Mouse (Mus musculus): ENCODE results near the gene Cnih2.
A peak's percentile ranks its signal among the peaks of the same experiment; 100 is the strongest.

Cnih2 gene

DNA sequence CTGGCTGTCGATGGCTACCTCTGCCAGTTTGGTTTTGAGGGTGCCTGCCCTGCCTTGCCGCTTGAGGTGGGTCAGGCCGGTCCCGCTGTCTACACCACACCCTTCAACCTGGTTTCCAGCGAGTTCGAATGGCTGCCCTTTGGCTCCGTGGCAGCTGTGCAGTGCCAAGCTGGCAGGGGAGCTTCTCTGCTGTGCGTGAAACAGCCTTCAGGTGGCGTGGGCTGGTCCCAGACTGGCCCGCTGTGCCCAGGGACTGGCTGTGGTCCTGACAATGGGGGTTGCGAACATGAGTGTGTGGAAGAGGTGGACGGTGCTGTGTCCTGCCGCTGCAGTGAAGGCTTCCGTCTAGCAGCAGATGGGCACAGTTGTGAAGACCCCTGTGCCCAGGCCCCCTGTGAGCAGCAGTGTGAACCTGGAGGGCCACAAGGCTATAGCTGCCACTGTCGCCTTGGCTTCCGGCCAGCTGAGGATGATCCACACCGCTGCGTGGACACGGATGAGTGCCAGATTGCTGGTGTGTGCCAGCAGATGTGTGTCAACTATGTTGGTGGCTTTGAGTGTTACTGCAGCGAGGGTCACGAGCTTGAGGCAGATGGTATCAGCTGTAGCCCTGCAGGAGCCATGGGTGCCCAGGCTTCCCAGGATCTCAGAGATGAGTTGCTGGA, 29.6 kb downstream of the Cnih2 start:
- no peak for ATAC-seq (ENCODE audit: low TSS enrichment)

DNA sequence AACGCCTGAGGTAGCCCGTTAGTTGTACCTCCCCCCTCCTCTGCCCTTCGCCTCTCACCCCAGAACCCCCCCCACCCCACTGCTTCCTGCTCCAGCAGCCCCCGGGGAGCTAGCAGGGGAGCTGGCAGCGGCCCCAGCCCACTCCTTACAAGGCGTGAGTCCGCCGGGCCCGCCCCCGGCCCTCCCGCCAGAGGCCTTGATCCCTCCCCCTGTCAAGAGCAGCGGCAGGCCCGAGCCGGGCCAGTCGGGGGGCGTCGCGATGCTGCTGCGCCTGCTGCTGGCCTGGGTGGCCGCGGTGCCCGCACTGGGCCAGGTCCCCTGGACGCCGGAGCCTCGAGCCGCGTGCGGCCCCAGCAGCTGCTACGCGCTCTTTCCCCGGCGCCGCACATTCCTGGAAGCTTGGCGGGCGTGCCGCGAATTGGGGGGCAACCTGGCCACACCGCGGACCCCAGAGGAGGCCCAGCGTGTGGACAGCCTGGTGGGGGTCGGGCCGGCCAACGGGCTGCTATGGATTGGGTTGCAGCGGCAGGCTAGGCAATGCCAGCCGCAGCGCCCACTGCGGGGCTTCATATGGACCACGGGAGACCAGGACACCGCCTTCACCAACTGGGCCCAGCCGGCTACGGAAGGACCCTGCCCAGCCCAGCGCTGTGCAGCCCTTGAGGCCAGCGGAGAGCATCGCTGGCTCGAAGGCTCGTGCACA, 30.3 kb downstream of the Cnih2 start, which contains the start of gene Cd248:
Gene Cd248 (plus strand): TSS at position 212 of the 703 bp plus-strand sequence.
- no peak for ATAC-seq (ENCODE audit: low TSS enrichment)

DNA sequence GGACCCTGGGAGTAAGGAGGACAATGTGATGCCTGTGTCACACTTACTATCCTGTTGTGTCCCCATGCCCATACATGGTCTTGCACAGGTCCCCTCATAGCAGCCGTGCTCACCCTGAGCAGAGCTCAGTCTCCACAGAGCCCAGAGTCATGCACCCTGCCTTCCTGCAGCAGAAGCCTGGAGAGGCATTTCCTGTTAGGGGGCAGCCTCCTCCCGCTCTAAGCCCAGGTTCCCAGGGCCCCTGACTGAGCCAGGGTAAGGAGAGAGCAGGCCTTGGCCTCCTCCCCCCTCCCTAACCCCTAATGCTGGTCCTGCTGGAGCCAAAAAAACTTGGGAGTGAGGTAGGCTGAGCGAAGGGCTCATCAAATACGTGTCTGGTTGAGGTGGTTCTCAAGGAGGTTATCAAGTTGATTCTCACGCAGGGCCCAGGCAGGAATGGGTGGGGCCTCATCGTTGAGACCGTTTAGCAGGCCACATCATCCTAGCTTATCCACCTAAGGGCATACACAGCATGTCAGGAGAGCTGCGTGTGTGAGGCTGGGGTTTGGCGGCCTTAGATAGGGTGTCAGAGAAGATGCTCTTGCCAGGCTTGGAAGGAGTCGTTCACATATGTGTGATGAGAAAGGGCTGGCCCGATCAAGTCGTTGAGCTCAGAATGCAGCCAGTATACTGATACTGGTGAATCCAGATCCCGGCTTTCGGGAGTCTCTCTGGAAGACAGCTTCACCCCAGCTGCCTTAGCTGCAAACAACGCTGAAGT, 31.1 kb downstream of the Cnih2 start:
- ATAC-seq (ENCODE audit: low TSS enrichment): no peak

DNA sequence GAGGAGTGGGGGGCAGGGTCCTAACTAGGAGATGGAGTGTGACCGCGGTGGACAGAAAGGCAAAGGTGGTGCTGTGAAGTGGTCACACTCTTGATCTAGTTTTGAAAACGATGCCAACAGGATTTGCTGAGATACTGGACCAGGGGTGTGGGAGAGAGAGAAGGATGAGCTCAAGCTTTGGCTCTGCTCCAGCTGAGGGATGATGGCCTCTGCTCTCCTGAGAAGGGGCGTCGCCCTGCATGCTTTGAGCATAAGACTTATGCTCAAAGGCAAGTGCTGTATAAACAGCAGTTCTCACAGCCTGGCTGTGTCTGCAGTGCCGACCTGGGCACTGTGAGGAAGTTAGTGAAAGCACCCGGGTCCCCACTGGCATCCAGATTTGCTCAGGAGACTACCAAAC, 33.2 kb downstream of the Cnih2 start:
- ATAC-seq (ENCODE audit: low TSS enrichment): no peak

DNA sequence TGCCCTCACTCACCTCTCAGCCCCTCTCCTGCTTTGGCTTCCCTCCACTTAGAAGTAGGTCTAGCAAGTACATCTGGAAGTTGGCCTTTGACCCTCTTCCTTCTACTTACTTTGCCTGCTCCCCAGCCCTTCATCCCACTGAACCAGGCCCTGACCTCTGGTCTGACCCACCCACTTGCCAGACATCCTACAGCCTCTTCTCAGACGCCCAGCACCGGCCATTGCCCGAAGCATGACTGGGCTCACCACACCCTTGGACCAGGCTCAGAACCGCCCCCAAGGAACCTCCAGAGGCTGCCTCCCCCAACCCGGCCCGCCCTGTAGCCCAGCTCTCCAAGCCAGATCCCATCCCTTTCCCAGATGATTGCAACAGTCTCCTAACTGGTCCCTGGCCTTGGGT, 35.9 kb downstream of the Cnih2 start:
- ATAC-seq (ENCODE audit: low TSS enrichment): no peak

DNA sequence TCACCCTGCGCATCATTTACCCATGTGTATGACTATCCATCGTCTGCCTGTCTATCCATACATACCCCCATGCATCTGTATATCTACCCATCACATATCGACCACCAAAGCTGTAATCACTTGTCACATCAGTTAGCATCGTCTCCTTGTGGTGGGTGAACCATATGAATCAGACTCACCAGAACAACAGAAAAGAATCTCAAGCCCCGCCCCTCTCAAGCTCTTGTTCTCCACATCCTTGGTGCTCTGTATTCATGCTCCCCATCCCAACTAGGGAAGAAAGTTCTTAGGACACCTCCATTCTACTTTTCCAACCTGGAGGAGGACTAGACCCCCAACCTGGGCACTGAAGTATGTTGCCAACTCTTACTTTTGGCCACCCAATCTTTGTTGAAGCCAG, 36.3 kb downstream of the Cnih2 start:
- no peak for ATAC-seq (ENCODE audit: low TSS enrichment)

DNA sequence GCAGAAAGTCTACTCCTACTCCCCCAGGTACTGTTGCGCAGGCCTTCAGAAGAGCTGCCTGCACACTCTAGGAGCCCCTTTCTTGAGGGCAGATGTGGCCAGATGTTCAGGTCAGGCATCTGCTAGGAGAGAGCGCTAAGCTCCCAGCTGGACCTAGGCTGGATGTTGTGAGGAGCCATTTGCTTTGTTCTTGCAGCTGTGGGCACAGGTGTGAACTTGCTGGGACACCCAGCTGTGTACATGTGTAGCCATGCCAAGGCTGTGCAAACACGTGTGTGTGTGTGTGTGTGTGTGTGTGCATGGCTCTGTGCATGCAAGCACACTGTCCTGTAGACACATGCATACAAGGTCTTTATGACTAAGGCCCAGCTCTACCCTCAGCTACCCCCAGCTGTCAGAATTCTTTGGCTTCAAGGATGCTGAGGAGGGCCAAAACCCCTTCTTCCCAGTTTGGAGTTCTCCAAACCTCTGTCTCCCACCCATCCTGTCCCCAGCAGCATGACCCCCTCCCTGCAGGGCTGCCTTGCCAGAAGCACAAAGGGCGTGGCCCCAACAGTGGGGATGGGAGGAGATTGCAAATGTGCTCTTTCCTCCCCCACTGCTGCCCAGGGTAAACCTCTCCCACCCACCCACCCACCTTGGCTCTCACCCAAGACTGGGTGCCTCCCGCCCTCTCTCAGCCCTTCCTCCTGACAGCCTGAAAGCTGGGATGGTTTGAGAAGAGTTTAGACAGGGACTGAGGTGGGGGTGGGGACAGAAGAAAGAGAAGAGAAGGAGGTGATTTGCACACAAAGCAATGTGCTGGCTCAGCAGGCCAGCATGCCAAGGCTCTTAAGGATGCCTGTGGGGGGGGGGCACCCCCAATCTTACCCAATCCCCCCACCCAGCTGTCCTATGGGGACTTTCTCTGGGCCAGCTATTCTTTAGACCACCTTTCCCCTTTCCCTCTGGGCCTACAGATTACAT, 37.7 kb downstream of the Cnih2 start:
- ATAC-seq (ENCODE audit: low TSS enrichment): no peak

DNA sequence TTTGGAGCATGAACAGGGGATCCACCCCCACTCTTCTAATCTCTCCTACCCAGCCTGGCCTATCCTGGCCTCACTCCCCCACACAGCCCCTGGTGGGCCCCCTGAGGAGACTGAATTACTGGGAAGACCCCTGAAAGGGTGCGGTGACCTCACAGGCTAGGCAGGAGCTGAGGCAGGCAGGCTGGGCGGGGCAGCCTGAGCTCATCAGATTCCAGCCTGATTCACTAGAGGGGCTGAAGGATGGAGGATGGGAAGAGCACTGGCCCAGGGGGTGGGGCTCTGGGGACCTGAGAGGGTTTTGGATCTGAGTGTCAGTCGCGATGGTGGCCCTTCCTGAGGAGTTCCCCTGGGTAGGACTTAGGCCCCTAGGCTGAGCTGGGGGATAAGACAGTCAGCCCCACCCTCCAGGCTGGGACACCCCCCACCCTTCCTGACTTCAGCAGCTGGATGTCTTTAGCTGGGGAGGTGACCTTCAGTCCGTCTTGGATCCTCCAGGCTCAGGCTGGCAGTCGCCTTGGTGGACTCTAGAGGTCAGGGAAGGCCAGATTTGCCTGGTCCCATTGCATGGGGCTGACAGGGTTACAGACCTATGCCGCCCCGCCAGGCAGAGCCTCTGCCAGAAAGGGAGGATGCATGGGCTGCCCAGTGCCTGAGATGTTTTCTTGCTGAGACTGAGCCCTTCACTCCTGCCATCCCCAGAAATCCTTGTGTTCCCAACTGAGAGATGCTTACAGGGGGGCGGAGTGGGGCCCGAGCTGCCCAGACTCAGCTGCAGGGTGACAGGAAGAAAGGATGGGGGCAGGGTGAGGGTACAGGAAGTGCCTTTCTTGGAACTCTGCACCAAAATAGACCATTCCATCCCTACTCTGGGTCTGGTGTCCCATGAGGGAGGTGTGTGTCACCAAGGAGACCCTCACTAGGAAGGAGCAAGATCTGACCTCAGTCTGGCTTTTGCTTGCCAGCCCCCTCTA, 39.2 kb downstream of the Cnih2 start:
- peak; percentile 45; the same call in 1 of the 2 replicates for ATAC-seq (ENCODE audit: low TSS enrichment)

DNA sequence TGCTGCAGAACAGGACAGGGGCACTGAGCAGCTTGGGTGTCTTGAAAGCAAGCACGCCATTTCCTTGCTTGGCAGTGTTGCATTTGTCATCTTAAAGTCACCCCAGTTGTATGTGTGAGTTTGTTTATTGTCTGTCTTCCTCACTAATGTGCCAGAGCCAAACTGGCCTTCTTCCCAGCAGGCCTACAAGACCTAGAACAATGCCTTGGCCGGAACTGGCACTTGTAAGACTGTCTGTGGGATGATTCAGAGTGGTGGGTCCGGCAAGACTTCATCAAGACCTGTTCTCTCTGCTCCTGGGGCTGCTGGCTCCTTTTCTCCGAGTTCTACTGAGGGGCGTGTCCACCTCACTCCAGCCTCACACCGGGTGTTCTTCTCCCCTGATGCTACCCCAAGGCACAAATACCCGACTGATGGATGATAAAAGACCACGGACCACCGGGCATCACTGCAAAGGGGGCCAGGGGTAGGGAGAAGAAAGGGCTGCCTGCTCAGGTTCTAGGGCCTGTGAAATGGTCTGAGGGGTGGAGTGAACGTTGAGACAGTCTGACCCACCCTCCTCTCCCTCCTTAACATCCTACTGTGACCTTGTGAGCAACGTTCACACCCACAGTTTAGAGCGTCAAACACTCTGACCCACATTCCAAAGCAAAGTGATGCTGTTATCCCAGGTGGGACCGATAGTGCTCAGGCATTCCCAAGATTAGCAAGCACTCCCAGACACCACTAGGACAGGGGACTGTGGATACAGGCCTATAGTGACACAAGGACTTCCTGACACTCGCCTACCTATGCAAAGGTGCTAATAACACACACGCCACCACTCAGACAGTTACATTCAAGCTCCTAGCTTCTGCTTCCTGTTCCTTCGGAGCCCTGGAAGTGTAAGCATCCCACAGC, 40.2 kb downstream of the Cnih2 start:
- no peak for ATAC-seq (ENCODE audit: low TSS enrichment)

DNA sequence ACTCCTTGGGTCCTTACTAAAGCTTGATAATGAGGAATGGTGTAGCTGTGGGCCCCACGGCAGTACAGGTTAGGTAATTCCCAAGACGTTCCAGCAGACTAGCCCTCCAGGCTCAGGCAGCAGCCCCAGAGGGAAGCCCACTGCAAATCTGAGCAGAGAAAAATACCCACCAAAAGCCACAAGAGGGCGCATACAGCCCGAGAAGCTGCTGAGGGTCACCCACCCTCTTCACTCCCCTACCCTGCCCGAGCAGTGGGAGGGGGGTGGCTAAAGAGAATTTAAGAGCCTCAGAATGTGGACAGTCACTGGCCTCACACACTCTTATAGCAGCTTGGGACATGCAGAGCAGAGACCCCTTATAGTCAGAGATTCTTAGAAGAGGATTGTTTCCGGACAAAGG, 42.1 kb downstream of the Cnih2 start:
- ATAC-seq (ENCODE audit: low TSS enrichment): no peak

DNA sequence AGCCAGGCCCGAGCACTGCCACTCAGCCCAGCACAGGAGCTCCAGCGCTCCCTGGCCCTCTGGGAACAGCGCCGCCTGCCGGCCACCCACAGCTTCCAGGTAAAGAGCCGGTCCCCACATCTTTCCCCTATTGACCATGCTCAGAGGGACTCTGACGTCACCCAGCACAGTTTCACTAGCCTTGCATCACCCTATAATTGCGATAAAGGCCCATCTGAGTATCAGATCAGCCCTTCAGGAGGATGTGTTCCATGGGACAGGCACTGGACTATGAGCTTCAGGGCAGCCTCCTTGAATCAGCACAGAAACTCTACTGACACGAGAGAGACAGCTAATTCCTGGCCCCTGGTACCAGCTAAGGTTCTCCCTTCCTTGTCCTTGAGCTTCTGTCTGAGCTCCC, 44.4 kb downstream of the Cnih2 start:
- no peak for ATAC-seq (ENCODE audit: low TSS enrichment)

DNA sequence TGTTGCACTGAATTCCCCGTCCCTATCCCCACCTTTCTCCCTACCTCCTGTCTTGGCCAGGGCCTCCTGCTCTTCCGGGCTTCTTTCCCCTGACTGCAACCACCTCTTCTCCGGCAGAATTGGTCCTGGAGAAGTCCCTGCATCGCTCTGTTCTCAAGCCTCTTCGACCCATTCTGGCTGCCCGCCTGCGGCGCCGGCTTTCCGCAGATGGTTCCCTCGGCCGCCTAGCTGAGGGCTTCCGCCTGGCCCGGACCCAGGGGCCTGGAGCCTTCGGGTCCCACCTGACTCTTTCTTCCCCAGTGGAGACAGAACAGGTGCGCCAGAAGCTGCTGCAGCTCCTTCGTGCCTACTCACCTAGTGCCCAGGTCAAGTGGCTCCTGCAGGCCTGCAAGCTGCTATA, 45.5 kb downstream of the Cnih2 start:
- no peak for ATAC-seq (ENCODE audit: low TSS enrichment)

DNA sequence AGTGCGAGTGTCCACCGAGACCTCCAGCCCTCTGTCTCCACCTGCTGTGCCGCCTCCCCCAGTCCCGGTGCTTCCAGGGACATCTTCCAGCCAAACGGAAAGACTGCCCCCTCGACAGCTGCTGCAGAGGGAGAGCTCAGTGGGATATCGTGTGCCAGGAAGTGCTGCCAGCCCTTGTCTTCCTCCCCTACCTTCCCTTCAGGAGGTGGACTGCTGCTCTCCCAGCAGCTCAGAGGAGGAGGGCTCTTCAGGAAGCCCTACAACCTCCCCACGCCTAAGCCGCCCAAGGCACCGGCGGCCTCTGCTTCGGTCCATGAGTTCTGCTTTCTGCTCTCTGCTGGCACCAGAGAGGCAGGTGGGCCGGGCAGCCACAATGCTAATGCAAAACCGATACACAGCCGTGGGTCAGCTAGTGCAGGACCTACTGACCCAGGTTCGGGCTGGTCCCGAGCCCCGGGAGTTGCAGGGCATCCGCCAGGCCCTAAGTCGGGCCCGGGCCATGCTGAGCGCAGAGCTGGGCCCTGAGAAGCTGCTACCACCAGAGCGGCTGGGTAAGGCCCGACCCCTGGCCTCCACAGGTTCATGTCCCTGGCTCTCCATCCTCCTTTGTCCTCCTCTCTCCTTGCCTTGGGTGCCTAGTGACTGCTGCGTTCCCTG, 46.0 kb downstream of the Cnih2 start:
- ATAC-seq (ENCODE audit: low TSS enrichment): peak; percentile 25; the same call in 1 of the 2 replicates

DNA sequence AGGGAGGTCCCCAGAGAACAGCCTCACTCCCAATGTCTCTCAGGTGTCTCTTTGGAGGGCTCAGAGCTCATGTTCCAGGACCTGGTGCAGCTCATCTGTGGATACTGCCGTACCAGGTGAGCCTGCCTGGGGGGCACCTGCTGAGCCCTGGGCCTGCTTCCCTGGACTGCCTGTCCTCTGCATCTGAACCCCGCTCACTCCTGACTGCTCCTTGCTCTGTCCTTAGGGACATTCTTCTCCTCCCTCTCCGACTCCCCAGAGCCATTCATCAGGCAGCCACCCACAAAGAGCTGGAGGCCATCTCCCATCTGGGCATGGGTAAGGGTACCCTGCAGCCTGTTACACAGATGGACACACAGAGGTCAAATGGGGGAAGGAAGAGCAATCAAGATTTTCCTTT, 46.8 kb downstream of the Cnih2 start:
- ATAC-seq (ENCODE audit: low TSS enrichment): no peak

DNA sequence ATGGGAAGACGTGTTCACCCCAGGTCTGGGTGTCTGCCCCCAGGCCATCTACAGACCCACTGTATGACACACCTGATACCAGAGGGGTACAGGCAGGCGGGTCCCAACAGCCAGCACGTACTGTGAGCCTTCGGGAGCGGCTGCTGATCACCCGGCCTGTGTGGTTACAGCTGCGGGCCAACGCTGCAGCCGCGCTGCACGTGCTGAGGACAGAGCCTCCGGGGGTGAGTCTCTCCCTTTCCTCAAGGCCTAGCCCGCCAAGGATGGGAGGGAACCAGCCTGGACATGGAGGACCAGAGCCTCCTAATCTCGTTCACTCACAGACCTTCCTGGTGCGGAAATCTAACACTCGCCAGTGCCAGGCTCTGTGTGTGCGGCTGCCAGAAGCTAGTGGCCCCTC, 47.3 kb downstream of the Cnih2 start:
- ATAC-seq (ENCODE audit: low TSS enrichment): no peak

DNA sequence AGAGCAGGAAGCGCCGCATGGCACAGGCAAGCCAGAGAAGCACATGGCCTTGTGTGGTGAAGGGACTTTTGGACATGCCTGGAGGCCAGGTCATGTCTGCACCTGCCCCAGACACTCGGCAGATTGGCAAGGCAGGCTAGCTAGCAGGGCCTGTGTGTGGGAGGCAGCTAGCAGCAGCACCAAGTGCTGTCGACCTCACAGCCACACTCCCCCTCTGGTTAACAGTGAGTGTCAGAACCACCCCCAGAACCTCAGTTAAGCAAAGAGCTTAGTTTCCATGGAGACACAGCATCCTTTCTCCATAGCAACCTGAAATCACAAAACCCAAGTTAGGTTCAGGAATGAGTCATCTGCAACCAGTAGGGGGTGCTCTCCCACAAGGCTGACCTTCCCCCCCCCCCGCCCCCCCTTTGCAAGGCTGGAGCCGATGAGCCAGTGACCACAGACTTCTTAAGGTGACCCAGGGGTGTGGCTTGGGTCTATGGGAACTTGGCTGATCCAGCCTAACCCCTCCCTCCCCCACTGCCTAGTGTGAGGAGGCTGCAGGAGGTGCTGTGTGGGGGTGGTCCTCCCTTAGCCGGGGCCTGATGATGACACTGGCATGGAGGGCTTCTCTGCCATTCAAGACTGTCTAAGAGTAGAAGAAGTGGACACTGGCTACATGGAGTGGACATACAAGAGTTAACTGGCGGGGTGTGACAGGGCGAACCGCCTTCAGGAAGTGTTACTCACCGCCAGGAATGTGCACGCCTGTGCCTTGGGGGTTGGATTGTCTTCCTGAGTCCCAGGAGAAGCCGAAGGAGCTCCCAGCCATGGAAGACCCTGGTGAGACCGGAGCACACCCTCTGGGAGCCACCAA, 48.0 kb downstream of the Cnih2 start, which contains the start of gene Rin1:
Gene Rin1 (plus strand): TSS at position 435 of the 859 bp plus-strand sequence.
- ATAC-seq (ENCODE audit: low TSS enrichment): peak; percentile 55

DNA sequence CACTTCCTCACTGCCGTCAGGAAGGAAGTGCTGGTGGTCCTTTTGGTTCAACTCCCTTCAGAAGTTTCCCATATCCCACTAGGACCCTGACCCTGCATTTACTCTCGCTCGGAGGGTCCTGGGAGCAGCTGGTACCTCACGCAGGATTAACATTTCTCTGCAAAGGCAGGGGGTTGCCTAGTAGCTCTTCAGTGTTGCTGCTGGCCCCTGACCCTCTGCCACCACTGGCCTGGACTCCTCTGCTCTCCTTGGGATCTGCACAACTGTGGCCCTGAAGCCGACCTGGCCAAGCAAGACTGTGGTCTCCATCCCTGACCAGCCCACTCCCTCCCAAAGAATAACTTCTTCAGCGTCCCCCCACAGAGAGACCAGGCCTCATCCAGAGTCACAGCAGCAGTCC, 49.0 kb downstream of the Cnih2 start:
- ATAC-seq (ENCODE audit: low TSS enrichment): no peak
